Mouse (Mus musculus) kidney, embryonic 15.5 days (tissue): ENCODE data around the gene Map2k3. TPM values are rescaled to one million over a fixed set of nuclear protein-coding genes. Genes with fewer than 3 reads are reported as not detected.
A peak's percentile ranks its signal among the peaks of the same experiment; 100 is the strongest.

Source experiments
- ATAC-seq: fragments of 200-750 bp; cut with Nextera tagmentation; replicated peaks from 2 replicates; pipeline ENCODE4 v1.8.0; 2017; ENCODE audit warnings: moderate TSS enrichment; ENCODE audit not compliant: low FRiP score
- H3K27ac ChIP-seq: fragments of 300-500 bp; sonication (generic); 2 replicates; pipeline ENCODE4 v1.5.1; 2015; ENCODE audit warnings: mild to moderate bottlenecking, inconsistent platforms
- H3K27me3 ChIP-seq: fragments of 300-500 bp; sonication (generic); 2 replicates; pipeline ENCODE4 v1.6.1; 2015; ENCODE audit warnings: inconsistent platforms
- H3K36me3 ChIP-seq: fragments of 300-500 bp; sonication (generic); 2 replicates; pipeline ENCODE4 v1.6.1; 2015; ENCODE audit warnings: inconsistent platforms
- H3K4me1 ChIP-seq: fragments of 300-500 bp; sonication (generic); 2 replicates; pipeline ENCODE4 v1.6.1; 2015; ENCODE audit warnings: inconsistent platforms
- H3K4me2 ChIP-seq: fragments of 300-500 bp; sonication (generic); 2 replicates; pipeline ENCODE4 v1.6.1; 2015; ENCODE audit warnings: moderate library complexity, mild to moderate bottlenecking, inconsistent platforms
- H3K4me3 ChIP-seq: fragments of 300-500 bp; sonication (generic); replicated peaks from 2 replicates; pipeline ENCODE4 v1.5.1; 2015; ENCODE audit warnings: mild to moderate bottlenecking, inconsistent platforms
- H3K9ac ChIP-seq: fragments of 300-500 bp; sonication (generic); 2 replicates; pipeline ENCODE4 v1.6.1; 2015; ENCODE audit warnings: mild to moderate bottlenecking, inconsistent platforms
- H3K9me3 ChIP-seq: fragments of 300-500 bp; sonication (generic); replicated peaks from 2 replicates; pipeline ENCODE4 v1.6.1; 2016; ENCODE audit warnings: inconsistent platforms
- WGBS: fragments of 180-500 bp; shearing (Covaris S2); methylation state at CpG from one replicate; pipeline ENCODE4 v1.1.7; 2015; ENCODE audit warnings: mixed read lengths; 5-methylcytosine and 5-hydroxymethylcytosine counted together
- polyA plus RNA-seq: library from polyadenylated mRNA; unstranded; fragments of >200 nt; fragmentation: Nextera tagmentation; extraction: Ambion mirVana; gene quantifications from 2 replicates; pipeline ENCODE4 v1.2.1, GENCODE M21; 2015

Map2k3 gene
- polyA plus RNA-seq, 1 experiment from 2014 or later, result 127 TPM

- Histone ChIP-seq H3K4me2 (no peak overlapping the region), H3K27ac (no peak overlapping the region), H3K4me3 (no peak overlapping the region), H3K4me1 (no peaks in the 10 kb centered on the region), H3K9me3 (no peaks in the 10 kb centered on the region), H3K9ac (no peak overlapping the region), H3K36me3 (no peaks in the 10 kb centered on the region), H3K27me3 (no peaks in the 10 kb centered on the region)
- WGBS, result 61% methylated on average over 6 of the region's 6 CpGs
- ATAC-seq, result no peak
These were observed 35.1 kb downstream of the Map2k3 start for GRCm38 (mm10) chr11:60966974-60967373.

DNA sequence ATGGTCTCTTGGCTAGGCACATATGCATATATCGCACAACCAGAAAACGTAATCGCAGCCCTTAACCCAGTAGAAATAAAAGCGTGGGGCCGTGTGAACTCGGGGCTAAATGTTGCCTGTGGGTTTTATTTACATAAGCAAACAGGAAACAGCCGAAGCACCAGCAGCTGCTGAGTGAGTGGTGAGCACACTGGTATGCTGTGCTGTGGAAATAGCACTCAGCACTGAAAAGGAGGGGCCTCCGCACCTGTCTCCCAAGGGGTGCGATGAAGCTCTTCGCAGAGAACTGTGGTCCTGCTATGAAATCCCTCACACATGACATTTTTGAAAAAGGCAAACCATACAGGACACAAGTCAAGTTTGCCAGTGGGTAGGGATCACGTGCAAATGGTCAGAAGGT lies 43.3 kb downstream of the Map2k3 start:
- Histone ChIP-seq H3K27ac (no peak overlapping the region), H3K4me3 (no peak overlapping the region), H3K27me3 (no peaks in the 10 kb centered on the region), H3K36me3 (no peaks in the 10 kb centered on the region), H3K9me3 (no peaks in the 10 kb centered on the region), H3K4me1 (0 out of 2 replicates have a peak, but pooled peaks cover 4% of the 10 kb centered on the region), H3K9ac (no peak overlapping the region), H3K4me2 (no peak overlapping the region)
- no peak for ATAC-seq
- 69% methylated on average over 11 of the region's 11 CpGs for WGBS

DNA sequence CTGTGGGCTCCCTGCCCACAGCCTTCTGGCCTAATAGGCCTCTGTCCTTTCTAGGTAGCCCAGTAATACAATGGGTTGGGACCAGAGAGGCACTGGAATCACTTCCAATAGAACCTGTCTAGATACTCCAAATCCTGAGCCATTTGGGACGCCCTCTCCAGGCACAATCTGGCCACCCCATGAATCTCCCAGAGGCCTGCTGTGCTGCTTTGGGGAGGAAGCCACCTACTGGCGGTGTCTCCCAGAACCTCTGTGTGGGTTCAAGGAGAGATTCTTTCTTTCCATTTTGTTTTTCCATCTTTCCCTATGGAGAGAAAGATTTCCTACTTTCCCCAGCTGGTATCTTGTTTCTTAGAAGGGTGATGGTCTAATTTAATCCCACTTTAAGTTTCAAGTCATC lies 44.4 kb downstream of the Map2k3 start:
- Histone ChIP-seq H3K4me1 (0 out of 2 replicates have a peak, but pooled peaks cover 4% of the 10 kb centered on the region), H3K27ac (no peak overlapping the region), H3K4me2 (no peak overlapping the region), H3K9me3 (no peaks in the 10 kb centered on the region), H3K27me3 (no peaks in the 10 kb centered on the region), H3K36me3 (no peaks in the 10 kb centered on the region), H3K9ac (no peak overlapping the region), H3K4me3 (no peak overlapping the region)
- no peak for ATAC-seq
- 76% methylated on average over 2 of the region's 2 CpGs for WGBS

DNA sequence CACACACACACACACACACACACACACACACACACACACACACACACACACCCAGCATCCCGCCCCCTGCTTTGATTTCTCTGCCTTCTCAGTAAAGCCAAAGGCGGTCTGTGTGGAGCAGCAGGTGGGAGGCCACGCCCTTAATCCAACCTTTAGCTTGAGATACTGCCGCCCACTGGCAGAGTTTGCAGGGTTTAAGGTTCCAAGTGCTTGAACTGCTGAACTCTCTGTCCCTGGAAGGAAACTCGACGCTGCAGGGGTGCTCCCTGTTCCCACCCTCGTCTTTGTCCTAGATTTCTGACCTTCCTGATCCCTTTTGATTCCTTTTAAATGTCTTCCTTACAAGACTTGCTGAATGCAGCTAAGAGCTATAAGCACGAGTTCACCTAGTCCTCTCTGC lies 44.9 kb downstream of the Map2k3 start:
- H3K27ac ChIP-seq, result no peak overlapping the region
- H3K9ac ChIP-seq, result no peak overlapping the region
- H3K36me3 ChIP-seq, result no peaks in the 10 kb centered on the region
- WGBS, result 27% methylated on average over 8 of the region's 8 CpGs
- H3K4me1 ChIP-seq, result 0 out of 2 replicates have a peak, but pooled peaks cover 4% of the 10 kb centered on the region
- H3K27me3 ChIP-seq, result no peaks in the 10 kb centered on the region
- no peaks in the 10 kb centered on the region for H3K9me3 ChIP-seq
- H3K4me3 ChIP-seq, result no peak overlapping the region
- no peak for ATAC-seq
- H3K4me2 ChIP-seq, result no peak overlapping the region

DNA sequence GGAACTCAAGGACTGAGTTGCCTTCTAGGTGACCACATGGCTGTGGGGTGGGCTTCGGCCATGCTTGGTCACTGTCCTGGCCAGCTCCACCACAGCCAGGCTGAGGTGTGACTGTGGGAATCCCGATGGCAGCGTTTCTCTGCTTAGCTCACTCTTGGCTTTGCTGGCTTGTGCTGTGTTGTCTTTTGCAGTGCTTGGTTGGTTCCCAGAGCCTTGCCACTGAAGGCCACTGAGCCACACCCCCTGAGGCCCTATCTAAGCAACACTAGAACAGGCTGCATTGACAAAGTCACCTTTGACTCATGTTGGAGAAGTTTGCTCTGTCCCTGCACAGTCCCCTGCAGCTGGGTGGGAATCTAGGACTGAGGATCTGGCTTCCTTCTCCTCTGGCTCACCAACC lies 45.3 kb downstream of the Map2k3 start:
- H3K4me3 ChIP-seq, result no peak overlapping the region
- no peaks in the 10 kb centered on the region for H3K27me3 ChIP-seq
- 0 out of 2 replicates have a peak, but pooled peaks cover 4% of the 10 kb centered on the region for H3K4me1 ChIP-seq
- no peaks in the 10 kb centered on the region for H3K36me3 ChIP-seq
- 53% methylated on average over 3 of the region's 3 CpGs for WGBS
- H3K9ac ChIP-seq, result no peak overlapping the region
- ATAC-seq, result peak; percentile 33; the same call in 1 of the 2 replicates
- H3K4me2 ChIP-seq, result no peak overlapping the region
- H3K27ac ChIP-seq, result no peak overlapping the region
- no peaks in the 10 kb centered on the region for H3K9me3 ChIP-seq

DNA sequence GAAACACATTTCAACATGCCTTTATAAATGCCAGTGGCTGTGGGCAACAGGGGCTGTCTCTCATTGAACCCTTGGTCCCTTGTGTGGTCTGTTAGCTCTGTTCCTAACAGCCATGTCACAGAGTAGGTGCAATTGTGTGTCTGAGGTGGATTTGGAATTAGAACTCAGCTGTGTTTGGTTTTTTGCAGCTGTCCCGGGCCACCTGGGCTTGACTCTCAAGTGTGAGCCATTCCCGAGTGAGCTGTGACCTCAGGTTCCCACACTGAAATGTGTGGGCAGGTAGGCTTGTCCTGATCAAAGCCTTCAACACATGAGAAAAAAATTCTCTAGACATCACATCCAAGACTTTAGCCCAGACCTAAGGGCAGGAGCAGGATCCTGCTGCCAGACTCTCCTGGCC lies 46.8 kb downstream of the Map2k3 start:
- 0 out of 2 replicates have a peak, but pooled peaks cover 4% of the 10 kb centered on the region for H3K4me1 ChIP-seq
- no peaks in the 10 kb centered on the region for H3K36me3 ChIP-seq
- H3K27me3 ChIP-seq, result no peaks in the 10 kb centered on the region
- H3K4me2 ChIP-seq, result no peak overlapping the region
- ATAC-seq, result no peak
- no peaks in the 10 kb centered on the region for H3K9me3 ChIP-seq
- no peak overlapping the region for H3K4me3 ChIP-seq
- 56% methylated on average over 2 of the region's 2 CpGs for WGBS
- no peak overlapping the region for H3K27ac ChIP-seq
- H3K9ac ChIP-seq, result no peak overlapping the region

- WGBS, result 86% methylated on average over 5 of the region's 5 CpGs
- 0 out of 2 replicates have a peak, but pooled peaks cover 4% of the 10 kb centered on the region for H3K4me1 ChIP-seq
- ATAC-seq, result no peak
- no peak overlapping the region for H3K4me2 ChIP-seq
- no peak overlapping the region for H3K9ac ChIP-seq
- no peaks in the 10 kb centered on the region for H3K27me3 ChIP-seq
- no peaks in the 10 kb centered on the region for H3K36me3 ChIP-seq
- no peak overlapping the region for H3K27ac ChIP-seq
- H3K4me3 ChIP-seq, result no peak overlapping the region
- no peaks in the 10 kb centered on the region for H3K9me3 ChIP-seq
These were observed 48.0 kb downstream of the Map2k3 start for GRCm38 (mm10) chr11:60979788-60980187.

GRCm38 (mm10) chr11:60981693-60982486 lies 50.1 kb downstream of the Map2k3 start:
- Histone ChIP-seq H3K9me3 (no peaks in the 10 kb centered on the region), H3K27ac (no peak overlapping the region), H3K4me1 (0 out of 2 replicates have a peak, but pooled peaks cover 2% of the 10 kb centered on the region), H3K36me3 (no peaks in the 10 kb centered on the region), H3K27me3 (no peaks in the 10 kb centered on the region; the same call in 1 of the 2 replicates), H3K9ac (no peak overlapping the region), H3K4me2 (no peak overlapping the region), H3K4me3 (no peak overlapping the region)
- ATAC-seq, result no peak
- WGBS, result 59% methylated on average over 14 of the region's 14 CpGs

GRCm38 (mm10) chr11:60984912-60985558 lies 53.2 kb downstream of the Map2k3 start:
- 69% methylated on average over 13 of the region's 13 CpGs for WGBS

DNA sequence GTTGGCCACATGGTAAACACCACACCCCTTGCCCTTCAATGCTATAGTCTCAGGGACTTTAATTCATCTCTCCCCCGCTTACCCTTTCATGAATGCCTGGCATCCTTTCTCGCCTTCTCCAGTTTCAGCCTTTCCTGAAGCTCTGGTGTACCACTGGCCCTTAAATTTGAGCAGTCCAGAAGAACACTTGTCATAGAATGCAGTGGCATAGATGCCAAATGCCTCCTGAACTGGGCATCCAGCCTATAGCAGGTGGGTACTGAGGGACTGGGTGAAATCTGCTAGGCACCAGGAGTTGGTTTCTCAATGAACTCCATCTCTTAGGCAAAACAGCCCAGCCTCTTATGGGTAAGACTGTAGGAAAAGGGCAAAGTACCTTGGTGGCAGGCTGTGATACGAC lies 58.6 kb downstream of the Map2k3 start:
- no peak overlapping the region for H3K27ac ChIP-seq

More at GRCm38 (mm10) chr11:60984912-60985558, 53.2 kb downstream of the Map2k3 start:
- Histone ChIP-seq H3K4me2 (no peak overlapping the region), H3K27ac (no peak overlapping the region), H3K36me3 (no peaks in the 10 kb centered on the region), H3K9ac (no peak overlapping the region), H3K27me3 (no peaks in the 10 kb centered on the region; the same call in 1 of the 2 replicates), H3K9me3 (no peaks in the 10 kb centered on the region), H3K4me1 (no peaks in the 10 kb centered on the region), H3K4me3 (no peak overlapping the region)
- ATAC-seq, result no peak

More for the DNA sequence above, 58.6 kb downstream of the Map2k3 start:
- Histone ChIP-seq H3K9ac (no peak overlapping the region), H3K27me3 (no peaks in the 10 kb centered on the region), H3K9me3 (no peaks in the 10 kb centered on the region), H3K4me3 (no peak overlapping the region), H3K36me3 (no peaks in the 10 kb centered on the region), H3K4me2 (no peak overlapping the region), H3K4me1 (no peaks in the 10 kb centered on the region)
- no peak for ATAC-seq
- WGBS, result 79% methylated on average over 3 of the region's 3 CpGs
